Mouse (Mus musculus) embryonic fibroblast, embryonic 13.5 days (primary cell): ENCODE data around the gene Gpr152.

Source experiments
- CTCF ChIP-seq: IDR thresholded peaks from 2 replicates; pipeline ENCODE4 v1.5.1; 2011; ENCODE audit warnings: mild to moderate bottlenecking, control low read depth, low read length, moderate library complexity, borderline replicate concordance; ENCODE audit not compliant: insufficient read depth
- POLR2A ChIP-seq: IDR thresholded peaks from 2 replicates; pipeline ENCODE4 v1.6.1; 2011; ENCODE audit warnings: low read depth, mild to moderate bottlenecking, control low read depth, low read length, moderate library complexity

- TF ChIP-seq CTCF (no peak), POLR2A (no peak)
These were observed 44.1 kb downstream of the Gpr152 start for GRCm38 (mm10) chr19:4183689-4184088.
